Mouse (Mus musculus) neural tube, embryonic 12.5 days (tissue): ENCODE measurements around the gene Hcrt. TPM values are rescaled to one million over a fixed set of nuclear protein-coding genes. Genes with fewer than 3 reads are reported as not detected.

Experiments
- ATAC-seq: fragments of 200-750 bp; cut with Nextera tagmentation; 2 replicates; pipeline ENCODE4 v1.8.0; 2017; ENCODE audit warnings: low read depth, mild to moderate bottlenecking, moderate TSS enrichment, moderate library complexity; ENCODE audit not compliant: low FRiP score
- H3K27ac ChIP-seq: fragments of 300-500 bp; sonication (generic); 2 replicates; pipeline ENCODE4 v1.5.1; 2016
- H3K27me3 ChIP-seq: fragments of 300-500 bp; sonication (generic); replicated peaks from 2 replicates; pipeline ENCODE4 v1.6.1; 2016; ENCODE audit warnings: mild to moderate bottlenecking
- H3K36me3 ChIP-seq: fragments of 300-500 bp; sonication (generic); 2 replicates; pipeline ENCODE4 v1.6.1; 2016; ENCODE audit warnings: mild to moderate bottlenecking
- H3K4me1 ChIP-seq: fragments of 300-500 bp; sonication (generic); 2 replicates; pipeline ENCODE4 v1.6.1; 2016
- H3K4me2 ChIP-seq: fragments of 300-500 bp; sonication (generic); replicated peaks from 2 replicates; pipeline ENCODE4 v1.6.1; 2016; ENCODE audit warnings: mild to moderate bottlenecking
- H3K4me3 ChIP-seq: fragments of 300-500 bp; sonication (generic); 2 replicates; pipeline ENCODE4 v1.5.1; 2016
- H3K9ac ChIP-seq: fragments of 300-500 bp; sonication (generic); 2 replicates; pipeline ENCODE4 v1.6.1; 2016; ENCODE audit warnings: mild to moderate bottlenecking
- H3K9me3 ChIP-seq: fragments of 300-500 bp; sonication (generic); 2 replicates; pipeline ENCODE4 v1.6.1; 2016; ENCODE audit warnings: mild to moderate bottlenecking
- WGBS: fragments of 180-500 bp; shearing (Covaris S2); methylation state at CpG from one replicate; pipeline ENCODE4 v1.1.7; 2016; 5-methylcytosine and 5-hydroxymethylcytosine counted together
- polyA plus RNA-seq: library from polyadenylated mRNA; unstranded; fragments of >200 nt; fragmentation: Nextera tagmentation; extraction: Ambion mirVana; gene quantifications from 2 replicates; pipeline ENCODE4 v1.2.1, GENCODE M21; 2016

Hcrt gene
- polyA plus RNA-seq, 1 experiment from 2014 or later, result 0.38 TPM

DNA sequence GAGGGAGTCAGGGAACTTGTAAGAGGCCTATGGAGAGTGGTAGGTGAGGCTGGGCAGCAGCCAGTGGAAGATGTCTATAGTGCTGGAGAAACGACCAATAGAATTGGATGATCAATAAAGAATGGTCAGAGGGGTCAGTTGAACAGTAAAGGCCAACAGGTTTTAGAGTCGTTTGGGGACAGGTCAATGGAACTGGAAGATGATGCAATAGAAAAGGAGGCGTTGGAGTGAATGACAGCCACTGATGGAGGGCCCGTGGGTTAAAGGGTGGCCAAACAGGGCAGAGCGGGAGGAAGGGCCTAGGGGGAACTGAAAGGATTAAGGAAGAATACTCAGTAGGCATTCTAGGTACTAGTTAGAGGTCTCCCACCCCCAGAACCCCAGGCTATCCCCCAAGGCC, 15.6 kb downstream of the Hcrt start:
- H3K9me3 ChIP-seq, result no peaks in the 10 kb centered on the region
- H3K4me3 ChIP-seq, result no peak overlapping the region
- no peak for ATAC-seq
- no peak overlapping the region for H3K27ac ChIP-seq
- H3K27me3 ChIP-seq, result peaks cover 9% of the 10 kb centered on the region
- 0 out of 2 replicates have a peak, but pooled peaks cover 7% of the 10 kb centered on the region for H3K36me3 ChIP-seq
- H3K4me2 ChIP-seq, result no peak overlapping the region
- WGBS, result 68% methylated on average over 5 of the region's 5 CpGs
- peaks cover 3% of the 10 kb centered on the region; the same call in 1 of the 2 replicates for H3K4me1 ChIP-seq
- H3K9ac ChIP-seq, result no peak overlapping the region

DNA sequence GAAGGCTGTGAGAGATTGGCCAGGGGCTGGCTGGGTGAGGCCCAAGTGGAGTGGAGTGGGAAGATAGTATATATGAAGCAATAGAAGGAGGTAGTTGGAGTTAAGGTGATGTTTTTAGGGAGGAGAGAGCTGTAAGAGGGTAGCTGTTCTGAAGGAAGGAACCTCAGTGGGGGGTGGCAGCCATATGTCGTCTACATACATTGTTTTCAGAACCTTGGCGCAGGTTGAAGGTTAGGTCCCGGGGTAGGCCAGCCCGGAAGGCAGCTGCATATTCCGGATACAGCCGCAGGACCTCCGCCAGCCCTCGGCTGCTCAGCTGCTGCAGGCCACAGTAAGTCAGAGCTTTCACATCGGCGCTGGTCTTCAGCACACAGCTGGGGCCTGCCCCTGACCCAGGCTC, 16.2 kb downstream of the Hcrt start:
- Histone ChIP-seq H3K36me3 (0 out of 2 replicates have a peak, but pooled peaks cover 7% of the 10 kb centered on the region), H3K9me3 (no peaks in the 10 kb centered on the region), H3K9ac (no peak overlapping the region), H3K27ac (no peak overlapping the region), H3K4me1 (no peaks in the 10 kb centered on the region), H3K4me3 (no peak overlapping the region), H3K4me2 (no peak overlapping the region), H3K27me3 (peaks cover 9% of the 10 kb centered on the region)
- ATAC-seq, result no peak
- 80% methylated on average over 10 of the region's 10 CpGs for WGBS

DNA sequence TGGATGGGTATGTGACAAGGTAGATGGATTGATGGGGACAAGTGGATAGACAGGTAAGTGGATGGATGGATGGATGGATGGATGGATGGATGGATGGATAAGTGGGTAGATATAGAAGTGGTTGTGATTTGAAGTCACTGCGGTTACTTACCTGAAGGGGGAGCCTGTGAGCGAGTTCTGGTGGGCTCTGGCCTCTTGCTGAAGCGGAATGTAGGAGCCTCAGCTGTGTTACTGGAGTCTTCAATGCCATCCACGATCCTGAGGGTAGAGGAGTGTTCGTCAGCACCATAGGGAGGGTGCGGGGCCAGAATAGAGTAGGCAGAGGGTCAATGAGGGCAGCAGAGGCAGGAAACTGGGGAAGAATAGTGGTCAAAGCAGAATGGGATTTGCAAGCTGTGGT, 17.6 kb downstream of the Hcrt start:
- Histone ChIP-seq H3K27me3 (peaks cover 9% of the 10 kb centered on the region), H3K9ac (no peak overlapping the region), H3K9me3 (no peaks in the 10 kb centered on the region), H3K4me2 (no peak overlapping the region), H3K4me3 (no peak overlapping the region), H3K27ac (no peak overlapping the region), H3K36me3 (0 out of 2 replicates have a peak, but pooled peaks cover 7% of the 10 kb centered on the region), H3K4me1 (no peaks in the 10 kb centered on the region)
- 14% methylated on average over 6 of the region's 6 CpGs for WGBS
- ATAC-seq, result no peak

DNA sequence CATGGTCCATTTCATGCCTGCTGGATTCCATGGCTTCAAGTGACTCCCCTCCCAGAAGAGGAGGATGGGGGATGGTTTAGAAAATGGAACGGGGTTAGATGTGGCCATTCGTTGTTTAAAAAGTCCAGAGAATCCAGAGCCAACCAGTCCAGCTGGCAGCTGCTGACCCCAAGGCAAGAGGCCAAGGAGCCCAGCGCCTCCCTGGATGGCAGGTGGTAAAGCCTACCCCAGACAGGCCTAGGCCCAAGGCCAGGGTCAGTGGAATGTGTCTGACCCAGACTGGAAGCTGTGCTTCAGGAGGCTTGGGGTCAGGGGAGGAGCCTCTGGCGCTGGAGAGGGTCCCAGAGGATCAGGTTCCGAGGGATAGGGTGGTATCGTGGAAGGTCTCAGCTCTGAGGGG, 21.4 kb downstream of the Hcrt start:
- H3K4me1 ChIP-seq, result peaks cover 16% of the 10 kb centered on the region
- H3K27ac ChIP-seq, result no peak overlapping the region
- no peak for ATAC-seq
- no peaks in the 10 kb centered on the region for H3K27me3 ChIP-seq
- no peak overlapping the region for H3K4me2 ChIP-seq
- no peaks in the 10 kb centered on the region for H3K9me3 ChIP-seq
- 75% methylated on average over 6 of the region's 6 CpGs for WGBS
- no peak overlapping the region for H3K9ac ChIP-seq
- H3K36me3 ChIP-seq, result no peaks in the 10 kb centered on the region
- no peak overlapping the region for H3K4me3 ChIP-seq

DNA sequence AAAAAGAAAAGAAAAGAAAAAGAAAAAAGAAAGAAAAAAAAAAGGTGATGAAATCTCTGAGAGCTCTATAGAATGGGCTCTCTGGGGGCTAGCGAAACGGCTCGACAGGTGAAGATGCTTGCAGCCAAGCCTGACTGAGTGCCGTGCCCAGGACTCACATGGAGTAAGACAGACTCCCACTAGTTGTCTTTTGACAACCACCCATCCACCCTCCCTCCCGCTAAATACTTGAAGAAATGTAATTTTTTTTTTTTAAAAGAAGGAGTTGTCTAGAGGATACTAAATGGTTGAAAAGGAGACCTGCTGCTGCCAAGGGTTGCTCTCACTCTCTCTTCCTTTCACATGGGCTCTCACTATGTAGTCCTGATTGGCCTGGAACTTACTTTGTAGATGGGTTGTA, 24.0 kb downstream of the Hcrt start:
- H3K4me2 ChIP-seq, result peak overlapping the region; percentile 94
- ATAC-seq, result no peak
- peak overlapping the region; percentile 45; the same call in 1 of the 2 replicates for H3K9ac ChIP-seq

DNA sequence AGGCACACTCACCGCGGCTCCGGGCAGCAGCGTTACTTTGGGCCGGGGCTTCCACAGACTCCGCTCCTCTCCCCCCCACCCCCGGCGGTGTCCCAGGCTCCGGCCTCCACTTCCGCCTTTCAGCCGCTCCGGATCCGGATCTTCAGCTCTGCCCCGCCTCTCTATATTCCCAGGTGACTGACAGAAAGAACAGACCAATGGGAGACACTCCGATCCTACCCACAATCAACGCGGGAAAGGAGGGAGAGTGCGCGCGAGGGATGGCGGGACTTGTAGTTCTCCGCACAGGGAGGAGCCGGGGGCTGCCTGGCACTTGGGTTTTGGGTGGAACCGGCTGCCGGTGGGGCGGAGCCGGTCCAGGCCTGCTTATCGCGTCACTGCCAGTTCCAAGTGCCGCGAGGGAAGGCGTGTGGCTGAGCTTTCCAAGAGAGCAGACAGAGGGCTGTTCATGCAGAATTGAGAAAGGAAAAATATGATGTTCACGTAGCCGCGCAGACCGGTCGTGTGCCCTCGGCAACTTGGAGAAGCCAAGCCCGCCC, 24.6 kb downstream of the Hcrt start, which contains the start of gene Rab5c:
Gene Rab5c (minus strand): TSS at position 150 of the 539 bp plus-strand sequence.
- peak; percentile 98 for ATAC-seq

More for the DNA sequence above, 24.0 kb downstream of the Hcrt start:
- H3K4me3 ChIP-seq, result peak overlapping the region; percentile 86; the same call in 1 of the 2 replicates
- 22% methylated on average over 5 of the region's 5 CpGs for WGBS
- no peaks in the 10 kb centered on the region for H3K27me3 ChIP-seq
- peaks cover 24% of the 10 kb centered on the region for H3K4me1 ChIP-seq
- no peaks in the 10 kb centered on the region for H3K36me3 ChIP-seq
- no peak overlapping the region for H3K27ac ChIP-seq
- no peaks in the 10 kb centered on the region for H3K9me3 ChIP-seq

DNA sequence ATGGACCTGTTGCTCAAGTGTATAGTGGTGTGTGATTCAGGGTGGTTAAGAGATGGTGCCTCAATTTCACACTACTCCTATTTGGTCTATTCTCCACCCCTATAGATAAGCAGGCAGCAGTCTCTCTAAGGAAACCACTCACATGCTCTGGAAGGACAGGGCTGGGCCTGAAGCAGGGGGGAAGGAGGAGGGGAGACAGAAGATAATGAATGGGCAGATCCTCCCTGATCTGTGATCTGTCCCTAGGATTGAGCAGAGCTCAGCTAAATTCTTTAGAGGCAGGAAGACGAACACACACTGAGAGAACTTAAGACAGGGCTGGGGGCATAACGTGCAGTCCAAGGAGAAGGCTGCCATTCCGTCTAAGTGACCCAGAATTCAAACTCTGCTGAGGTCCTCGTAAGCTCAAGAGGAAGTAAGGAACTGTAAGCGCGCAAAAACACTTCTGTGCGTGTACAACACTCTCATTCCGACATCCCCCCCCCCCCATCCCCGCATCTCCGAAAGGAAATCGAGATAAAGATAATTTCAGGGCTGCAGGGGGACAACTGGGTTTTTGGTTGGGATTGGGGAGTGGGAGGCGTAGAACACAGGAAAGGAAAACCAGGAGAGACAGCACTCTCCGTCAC, 25.5 kb downstream of the Hcrt start:
- H3K4me3 ChIP-seq, result peak overlapping the region; percentile 86

More for the DNA sequence above, 24.6 kb downstream of the Hcrt start, which contains the start of gene Rab5c:
- under 1% methylated on average over 39 of the region's 39 CpGs for WGBS
- peaks cover 2% of the 10 kb centered on the region; the same call in 1 of the 2 replicates for H3K36me3 ChIP-seq
- no peaks in the 10 kb centered on the region for H3K9me3 ChIP-seq
- H3K9ac ChIP-seq, result peak within 1 kb of the TSS; percentile 90
- peaks cover 24% of the 10 kb centered on the region for H3K4me1 ChIP-seq
- peak within 1 kb of the TSS; percentile 86 for H3K4me3 ChIP-seq
- no peak within 1 kb of the TSS for H3K27ac ChIP-seq
- H3K4me2 ChIP-seq, result peak within 1 kb of the TSS; percentile 94
- no peaks in the 10 kb centered on the region for H3K27me3 ChIP-seq

DNA sequence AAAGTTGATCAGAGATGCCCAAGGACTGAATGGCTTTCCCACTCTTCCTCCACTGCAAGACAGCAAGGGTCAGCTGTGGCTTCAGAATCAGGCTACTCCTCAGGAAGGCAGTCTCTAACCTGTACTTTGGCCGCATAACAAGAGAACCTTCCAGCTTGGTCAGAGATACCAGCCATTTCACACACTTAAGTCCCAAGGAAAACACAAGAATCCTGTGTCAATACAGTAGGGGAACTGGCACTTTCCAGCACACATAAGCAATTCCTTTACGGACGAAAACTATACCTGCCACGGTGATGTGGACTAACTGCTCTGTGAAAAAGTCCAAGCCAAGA, 26.0 kb downstream of the Hcrt start:
- Histone ChIP-seq H3K36me3 (peaks cover 12% of the 10 kb centered on the region; the same call in 1 of the 2 replicates), H3K27me3 (no peaks in the 10 kb centered on the region), H3K9ac (peak overlapping the region; percentile 90), H3K27ac (no peak overlapping the region), H3K4me1 (peaks cover 24% of the 10 kb centered on the region), H3K4me2 (peak overlapping the region; percentile 94), H3K4me3 (peak overlapping the region; percentile 86), H3K9me3 (no peaks in the 10 kb centered on the region)
- 80% methylated on average over 4 of the region's 4 CpGs for WGBS
- ATAC-seq, result no peak

More for the DNA sequence above, 25.5 kb downstream of the Hcrt start:
- Histone ChIP-seq H3K36me3 (peaks cover 11% of the 10 kb centered on the region; the same call in 1 of the 2 replicates), H3K9ac (peak overlapping the region; percentile 90), H3K27ac (no peak overlapping the region), H3K9me3 (no peaks in the 10 kb centered on the region), H3K27me3 (no peaks in the 10 kb centered on the region), H3K4me2 (peak overlapping the region; percentile 94), H3K4me1 (peaks cover 24% of the 10 kb centered on the region)
- no peak for ATAC-seq
- WGBS, result 2% methylated on average over 13 of the region's 13 CpGs

DNA sequence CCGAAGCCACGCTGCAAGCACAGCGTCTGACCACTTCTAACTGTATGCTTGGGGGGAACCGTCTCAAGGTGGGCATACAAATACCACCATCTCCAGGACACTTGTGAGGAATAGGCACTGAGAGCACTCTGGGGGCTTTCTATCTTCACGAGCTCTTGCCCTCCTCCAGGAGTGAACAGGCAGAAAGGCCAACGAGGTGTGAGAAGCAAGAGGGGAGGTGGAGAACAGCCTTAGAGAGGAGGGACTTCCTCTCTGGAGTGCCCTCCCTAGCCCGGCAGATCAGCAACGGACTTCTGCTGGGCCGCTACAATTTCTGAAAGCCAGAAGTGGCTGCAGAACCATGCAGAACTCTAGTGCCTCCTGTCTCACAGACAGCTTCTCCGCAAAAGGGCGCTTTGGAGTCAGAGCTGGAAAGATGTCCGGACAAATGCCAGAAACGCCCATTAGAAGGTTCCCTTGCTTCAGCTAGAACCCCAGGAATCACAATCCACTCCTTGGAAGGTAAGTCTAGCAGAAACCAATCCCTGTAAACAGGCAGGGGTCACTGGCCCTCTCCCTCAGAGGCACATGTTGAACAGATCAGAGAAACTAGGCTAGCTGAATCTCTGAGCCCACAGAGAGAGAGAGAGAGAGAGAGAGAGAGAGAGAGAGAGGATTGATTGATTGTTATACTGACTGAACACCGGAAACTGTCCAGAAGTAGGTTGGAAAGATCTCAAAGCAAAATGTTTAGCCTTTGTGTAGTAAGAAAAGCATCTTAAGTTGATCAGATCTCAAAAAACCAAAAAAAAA, 26.6 kb downstream of the Hcrt start:
- H3K4me2 ChIP-seq, result peak overlapping the region; percentile 94
- 0 out of 2 replicates have a peak overlapping the region, but pooled peaks have one; percentile 17 for H3K9ac ChIP-seq
- no peak for ATAC-seq
- H3K4me3 ChIP-seq, result no peak overlapping the region
- no peaks in the 10 kb centered on the region for H3K9me3 ChIP-seq
- H3K4me1 ChIP-seq, result peaks cover 24% of the 10 kb centered on the region
- peaks cover 12% of the 10 kb centered on the region; the same call in 1 of the 2 replicates for H3K36me3 ChIP-seq
- H3K27ac ChIP-seq, result no peak overlapping the region
- no peaks in the 10 kb centered on the region for H3K27me3 ChIP-seq
- 82% methylated on average over 14 of the region's 14 CpGs for WGBS

DNA sequence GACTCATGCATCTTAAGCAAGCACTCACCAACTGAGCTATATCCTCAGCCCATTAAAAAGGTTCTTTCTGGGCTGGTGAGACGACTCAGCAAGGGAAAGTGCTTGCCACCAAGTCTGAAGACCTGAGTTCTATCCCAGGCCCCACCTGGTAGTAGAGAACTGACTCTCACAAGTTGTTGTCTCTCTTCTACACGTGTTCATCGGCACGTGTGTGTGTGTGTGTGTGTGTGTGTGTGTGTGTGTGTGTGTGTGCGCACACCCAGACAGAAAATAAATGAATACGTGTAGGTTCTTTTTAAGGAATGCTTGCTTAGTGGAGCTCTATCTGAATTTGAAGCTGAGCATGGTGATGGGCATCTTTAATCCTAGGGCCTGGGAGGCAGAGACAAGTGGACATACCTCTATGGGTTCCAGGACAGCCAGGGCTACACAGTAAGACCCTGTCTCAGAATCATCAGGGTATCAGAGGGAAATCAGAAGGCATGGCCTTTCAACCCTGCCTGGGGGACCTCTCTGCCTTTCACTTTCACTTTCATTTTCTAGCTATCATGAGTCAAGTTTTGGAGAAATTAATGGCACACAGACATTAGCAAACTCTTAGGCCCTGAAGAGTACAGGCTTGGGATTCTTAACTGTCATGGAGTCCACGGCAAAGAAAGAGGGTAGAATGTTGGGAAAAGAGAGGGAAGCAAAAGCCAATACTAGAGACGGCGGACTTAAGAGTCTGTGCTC, 27.4 kb downstream of the Hcrt start:
- H3K27ac ChIP-seq, result no peak overlapping the region
- no peaks in the 10 kb centered on the region for H3K27me3 ChIP-seq
- no peak for ATAC-seq
- H3K4me3 ChIP-seq, result no peak overlapping the region
- H3K4me1 ChIP-seq, result peaks cover 24% of the 10 kb centered on the region
- peak overlapping the region; percentile 18 for H3K4me2 ChIP-seq
- 90% methylated on average over 9 of the region's 9 CpGs for WGBS
- peaks cover 16% of the 10 kb centered on the region; the same call in 1 of the 2 replicates for H3K36me3 ChIP-seq
- no peak overlapping the region for H3K9ac ChIP-seq
- H3K9me3 ChIP-seq, result no peaks in the 10 kb centered on the region

DNA sequence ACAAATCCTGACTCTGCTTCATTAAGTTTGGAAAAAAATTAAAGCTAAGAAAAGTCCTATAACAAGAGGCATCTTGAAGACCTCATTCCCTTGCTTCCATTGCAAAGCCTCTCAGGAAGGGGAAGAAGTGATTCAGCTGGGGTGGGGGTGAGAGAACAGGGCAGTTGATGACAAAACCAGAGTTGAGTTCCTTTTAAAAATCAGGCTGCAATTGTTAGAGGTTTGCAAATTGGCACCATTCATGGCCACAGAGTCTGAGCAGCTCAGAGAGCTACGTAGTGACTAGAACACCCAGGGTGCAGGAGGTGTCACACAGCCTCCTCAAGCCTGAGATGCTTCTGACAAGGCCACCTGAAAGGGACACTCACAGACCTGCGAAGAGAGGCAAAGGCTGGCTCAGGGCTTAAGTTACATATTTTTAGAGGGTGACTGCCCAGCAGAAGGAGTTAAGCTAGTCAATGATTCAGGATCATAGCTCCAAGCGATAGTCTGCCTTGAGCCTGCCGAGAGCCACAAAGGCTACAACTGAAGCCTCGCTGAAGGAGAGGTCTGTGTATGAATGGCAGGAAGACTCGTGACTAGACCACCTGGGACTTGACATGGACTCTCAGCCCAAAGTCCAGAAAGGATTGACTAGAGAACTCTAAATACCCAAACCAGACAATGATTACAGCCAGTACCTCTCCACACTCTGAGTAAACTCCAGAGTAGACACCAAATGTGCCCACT, 32.1 kb downstream of the Hcrt start:
- 91% methylated on average over 6 of the region's 6 CpGs for WGBS
- no peak overlapping the region for H3K4me3 ChIP-seq
- no peaks in the 10 kb centered on the region for H3K27me3 ChIP-seq
- H3K27ac ChIP-seq, result no peak overlapping the region
- H3K9ac ChIP-seq, result 0 out of 2 replicates have a peak overlapping the region, but pooled peaks have one; percentile 8
- H3K4me1 ChIP-seq, result 0 out of 2 replicates have a peak, but pooled peaks cover 1% of the 10 kb centered on the region
- no peak for ATAC-seq
- no peaks in the 10 kb centered on the region for H3K9me3 ChIP-seq
- H3K36me3 ChIP-seq, result peaks cover 31% of the 10 kb centered on the region
- no peak overlapping the region for H3K4me2 ChIP-seq
